Mouse (Mus musculus) kidney, adult 2 months (tissue): ENCODE measurements around the gene Palb2.

Source experiments
- CTCF ChIP-seq: fragments of 200-500 bp; conservative IDR thresholded peaks from 2 replicates; pipeline ENCODE4 v1.5.1; 2011; ENCODE audit warnings: low read depth, mild to moderate bottlenecking, control low read depth, low read length, moderate library complexity, mixed read lengths; ENCODE audit not compliant: insufficient read depth, insufficient read length
- POLR2A ChIP-seq: fragments of 200-500 bp; IDR thresholded peaks from one replicate; pipeline ENCODE4 v1.6.1; 2011; ENCODE audit warnings: low read depth, low read length, control low read depth

DNA sequence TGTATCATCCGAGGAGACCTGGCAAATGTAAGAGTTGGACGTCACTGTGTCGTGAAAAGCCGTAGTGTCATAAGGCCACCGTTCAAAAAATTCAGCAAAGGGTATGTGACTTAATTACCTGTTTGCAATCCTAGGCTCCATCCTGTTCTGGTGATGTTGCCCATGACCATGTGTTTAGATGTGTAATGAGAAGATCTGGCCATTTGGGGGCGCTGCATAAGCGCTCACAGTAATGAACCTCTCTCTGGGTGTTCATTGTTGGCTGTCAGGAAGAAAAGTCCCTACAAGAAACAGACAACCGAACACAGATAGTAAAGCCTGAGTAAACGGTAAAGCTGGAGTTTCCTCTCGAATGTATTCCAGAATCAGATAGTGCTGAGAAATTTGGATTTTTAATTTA is 2.3 kb upstream of the Palb2 start:
- no peak for TF ChIP-seq POLR2A
- TF ChIP-seq CTCF, result peak; percentile 34; the same call in 1 of the 2 replicates
